ENCODE assay signal across 8 mouse cellular contexts in genomic region chr7:44895593-44896434, GRCm38 (mm10). TPM values are rescaled to one million over a fixed set of nuclear protein-coding genes. Genes with fewer than 3 reads are reported as not detected.
A peak's percentile ranks its signal among the peaks of the same experiment; 100 is the strongest.
DNase-seq lines count a peak whose midpoint lies in the region; ATAC-seq lines count a peak whose summit lies in the region.

TSS of gene Fuz (plus strand) at chr7:44896079.

- peaks cover 24% of the 10 kb centered on the region for H3K36me3 ChIP-seq in heart, embryonic 13.5 days
- peaks cover 25% of the 10 kb centered on the region for H3K36me3 ChIP-seq in liver, embryonic 12.5 days
- H3K36me3 ChIP-seq in stomach, embryonic 15.5 days: no peaks in the 10 kb centered on the region

- peak within 1 kb of the TSS; percentile 48 for H3K27ac ChIP-seq in brown adipose tissue, adult 24 weeks (replicated peaks; ENCODE audit: low read depth, low read length)
- H3K27ac ChIP-seq in heart, embryonic 13.5 days (replicated peaks): peak within 1 kb of the TSS; percentile 89
- peak within 1 kb of the TSS; percentile 58 for H3K27ac ChIP-seq in liver, embryonic 12.5 days
- peak within 1 kb of the TSS; percentile 87 for H3K27ac ChIP-seq in stomach, embryonic 15.5 days

- H3K4me2 ChIP-seq in heart, embryonic 13.5 days: peak within 1 kb of the TSS; percentile 76
- H3K4me2 ChIP-seq in liver, embryonic 12.5 days: peak within 1 kb of the TSS; percentile 80
- H3K4me2 ChIP-seq in stomach, embryonic 15.5 days: peak within 1 kb of the TSS; percentile 77

- peak; percentile 95 for DNase-seq in CD4-positive, CD25-positive, alpha-beta regulatory T cell, adult 2 months (ENCODE audit: low read depth, low spot score)
- DNase-seq in fat pad, adult 2 months (ENCODE audit: extremely low read depth, low read depth, low spot score): peak; percentile 43
- peak; percentile 94 for DNase-seq in kidney, postnatal 10 days
- peak; percentile 88 for DNase-seq in natural killer cell, adult 2 months (ENCODE audit: low spot score in 2 of 2)

- no peaks in the 10 kb centered on the region for H3K27me3 ChIP-seq in heart, embryonic 13.5 days (replicated peaks)
- H3K27me3 ChIP-seq in liver, embryonic 12.5 days (replicated peaks): no peaks in the 10 kb centered on the region
- H3K27me3 ChIP-seq in stomach, embryonic 15.5 days (replicated peaks): no peaks in the 10 kb centered on the region

- 1% methylated on average over 34 of the region's 34 CpGs for WGBS in heart, embryonic 13.5 days
- 3% methylated on average over 34 of the region's 34 CpGs for WGBS in liver, embryonic 12.5 days (ENCODE audit: insufficient replicate concordance)
- 1% methylated on average over 34 of the region's 34 CpGs for WGBS in stomach, embryonic 15.5 days

- peak within 1 kb of the TSS; percentile 70 for H3K4me3 ChIP-seq in brown adipose tissue, adult 24 weeks (ENCODE audit: insufficient read depth, low read depth, low read length)
- peak within 1 kb of the TSS; percentile 67 for H3K4me3 ChIP-seq in heart, embryonic 13.5 days
- peak within 1 kb of the TSS; percentile 60 for H3K4me3 ChIP-seq in liver, embryonic 12.5 days
- H3K4me3 ChIP-seq in stomach, embryonic 15.5 days (replicated peaks): peak within 1 kb of the TSS; percentile 67

- H3K9me3 ChIP-seq in heart, embryonic 13.5 days: no peaks in the 10 kb centered on the region
- no peaks in the 10 kb centered on the region for H3K9me3 ChIP-seq in liver, embryonic 12.5 days (replicated peaks)
- H3K9me3 ChIP-seq in stomach, embryonic 15.5 days: no peaks in the 10 kb centered on the region

- peak within 1 kb of the TSS; percentile 85 for H3K9ac ChIP-seq in heart, embryonic 13.5 days
- peak within 1 kb of the TSS; percentile 64 for H3K9ac ChIP-seq in liver, embryonic 12.5 days
- peak within 1 kb of the TSS; percentile 62; the same call in 1 of the 2 replicates for H3K9ac ChIP-seq in stomach, embryonic 15.5 days

- no peak; the same call in 1 of the 2 replicates for ATAC-seq in heart, embryonic 13.5 days (ENCODE audit: extremely low read depth, insufficient number of reproducible peaks, low FRiP score, low TSS enrichment)
- ATAC-seq in liver, embryonic 12.5 days: peak; percentile 34; the same call in 1 of the 2 replicates
- peak; percentile 36; the same call in 1 of the 2 replicates for ATAC-seq in stomach, embryonic 15.5 days (ENCODE audit: insufficient read depth, low FRiP score, low read depth)

- H3K4me1 ChIP-seq in brown adipose tissue, adult 24 weeks (ENCODE audit: control insufficient read depth, insufficient read depth, insufficient read length, low read length): peaks cover 11% of the 10 kb centered on the region
- H3K4me1 ChIP-seq in heart, embryonic 13.5 days: peaks cover 48% of the 10 kb centered on the region
- peaks cover 74% of the 10 kb centered on the region for H3K4me1 ChIP-seq in liver, embryonic 12.5 days
- peaks cover 41% of the 10 kb centered on the region for H3K4me1 ChIP-seq in stomach, embryonic 15.5 days

RNA-seq across cellular contexts. Expression of gene Fuz, which starts in this region (rescaled TPM):
- polyA plus RNA-seq in brown adipose tissue, adult 24 weeks (2012; ENCODE audit: insufficient read depth, insufficient read length, missing spikeins): 12.7 and 17.1 TPM in 2 replicates
- 13.6 and 14.6 TPM in 2 replicates for polyA plus RNA-seq in heart, embryonic 13.5 days (2015; fragmentation: Nextera tagmentation; extraction: Ambion mirVana)
- polyA plus RNA-seq in liver, embryonic 12.5 days (2016; fragmentation: Nextera tagmentation; extraction: Ambion mirVana): 9.0 and 11.4 TPM in 2 replicates
- polyA plus RNA-seq in stomach, embryonic 15.5 days (2015; fragmentation: Nextera tagmentation; extraction: Ambion mirVana): 22.2 and 24.2 TPM in 2 replicates

Comparison
In these comparisons a context has a peak if more than half of its experiments do, and no peak if none do; other contexts are left out.
1. DNase-seq: peak in every context shown above with its lines; median percentile 95 in CD4-positive, CD25-positive, alpha-beta regulatory T cell, adult 2 months; 94 in kidney, postnatal 10 days; 88 in natural killer cell, adult 2 months; 43 in fat pad, adult 2 months.